Mouse (Mus musculus) liver, postnatal 0 days (tissue): ENCODE data around the gene Rassf6.

ENCODE experiments used
- CTCF ChIP-seq: sonication (generic); IDR thresholded peaks from 2 replicates; pipeline ENCODE4 v1.5.1; 2016; ENCODE audit warnings: antibody characterized with exemption, low read depth
- EP300 ChIP-seq: IDR thresholded peaks from 2 replicates; pipeline ENCODE4 v1.6.1; 2016; ENCODE audit warnings: antibody characterized with exemption, low read depth, mild to moderate bottlenecking

DNA sequence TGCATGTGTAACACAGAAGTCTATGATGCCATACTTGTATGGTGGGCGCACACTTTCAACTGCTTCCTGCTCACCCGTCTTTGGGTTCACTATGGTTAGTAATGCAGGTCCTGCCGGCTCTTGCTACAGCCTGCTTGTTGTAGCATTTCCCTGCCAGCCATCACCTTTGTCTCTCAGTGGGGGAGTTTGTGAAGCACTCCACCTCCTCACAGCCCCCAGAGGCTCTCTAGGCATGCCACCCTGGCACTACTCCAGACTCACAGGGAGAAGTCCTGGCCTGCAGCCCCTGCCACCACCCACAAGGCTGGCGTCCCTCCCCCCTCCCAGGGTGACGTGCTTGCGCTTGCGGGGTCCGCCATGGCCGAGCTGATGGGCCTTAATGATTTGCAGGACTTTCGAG lies 49.8 kb downstream of the Rassf6 start:
- TF ChIP-seq CTCF = no peak
- TF ChIP-seq EP300 = no peak
